Mouse (Mus musculus): Measurements from ENCODE around the gene Tor3a.

Gene Tor3a

GRCm38 (mm10) chr1:156640577-156640976, 33.6 kb downstream of the Tor3a start:
- no peak for DNase-seq (ENCODE audit: extremely low spot score, low read depth, low spot score)

GRCm38 (mm10) chr1:156639455-156639854, 34.7 kb downstream of the Tor3a start:
- DNase-seq (ENCODE audit: extremely low spot score, low read depth, low spot score): no peak

GRCm38 (mm10) chr1:156635148-156635547, 39.0 kb downstream of the Tor3a start:
- DNase-seq (ENCODE audit: extremely low spot score, low read depth, low spot score): no peak

GRCm38 (mm10) chr1:156633095-156633494, 41.1 kb downstream of the Tor3a start:
- no peak for DNase-seq (ENCODE audit: extremely low spot score, low read depth, low spot score)

GRCm38 (mm10) chr1:156630965-156631364, 43.2 kb downstream of the Tor3a start:
- DNase-seq (ENCODE audit: extremely low spot score, low read depth, low spot score): no peak

GRCm38 (mm10) chr1:156629984-156630383, 44.2 kb downstream of the Tor3a start:
- DNase-seq (ENCODE audit: extremely low spot score, low read depth, low spot score): no peak

- no peak for DNase-seq (ENCODE audit: extremely low spot score, low read depth, low spot score)
Measured at GRCm38 (mm10) chr1:156626729-156627128, 47.4 kb downstream of the Tor3a start.

GRCm38 (mm10) chr1:156624231-156624630, 49.9 kb downstream of the Tor3a start:
- DNase-seq (ENCODE audit: extremely low spot score, low read depth, low spot score): no peak

- DNase-seq (ENCODE audit: extremely low spot score, low read depth, low spot score): no peak
Measured at GRCm38 (mm10) chr1:156620951-156621350, 53.2 kb downstream of the Tor3a start.

GRCm38 (mm10) chr1:156620292-156620909, 53.8 kb downstream of the Tor3a start:
- DNase-seq (ENCODE audit: extremely low spot score, low read depth, low spot score): no peak

GRCm38 (mm10) chr1:156617811-156618210, 56.3 kb downstream of the Tor3a start:
- DNase-seq (ENCODE audit: extremely low spot score, low read depth, low spot score): no peak

GRCm38 (mm10) chr1:156616989-156617598, 57.1 kb downstream of the Tor3a start:
- DNase-seq (ENCODE audit: extremely low spot score, low read depth, low spot score): no peak

GRCm38 (mm10) chr1:156615381-156616133, 58.6 kb downstream of the Tor3a start:
- DNase-seq (ENCODE audit: extremely low spot score, low read depth, low spot score): peak; percentile 26

GRCm38 (mm10) chr1:156614710-156615109, 59.4 kb downstream of the Tor3a start:
- DNase-seq (ENCODE audit: extremely low spot score, low read depth, low spot score): no peak

- DNase-seq (ENCODE audit: extremely low spot score, low read depth, low spot score): peak; percentile 37
Measured at GRCm38 (mm10) chr1:156613855-156614530, 60.2 kb downstream of the Tor3a start.

GRCm38 (mm10) chr1:156610257-156610656, 63.9 kb downstream of the Tor3a start:
- no peak for DNase-seq (ENCODE audit: extremely low spot score, low read depth, low spot score)

- DNase-seq (ENCODE audit: extremely low spot score, low read depth, low spot score): no peak
Measured at GRCm38 (mm10) chr1:156608496-156608895, 65.7 kb downstream of the Tor3a start.

- no peak for DNase-seq (ENCODE audit: extremely low spot score, low read depth, low spot score)
Measured at GRCm38 (mm10) chr1:156605940-156606339, 68.2 kb downstream of the Tor3a start.

GRCm38 (mm10) chr1:156605094-156605866, 68.9 kb downstream of the Tor3a start:
- DNase-seq (ENCODE audit: extremely low spot score, low read depth, low spot score): no peak

Measured in hindlimb bud, embryonic 11.5 days (tissue).